Mouse (Mus musculus) liver, embryonic 13.5 days (tissue): ENCODE data around the gene Teddm3. TPM values are rescaled to one million over a fixed set of nuclear protein-coding genes. Genes with fewer than 3 reads are reported as not detected.
"Not testable (repeated sequence)": the region's sequence is repeated elsewhere in the genome, so short reads cannot be mapped to it uniquely, and the experiment has no call there.

Source experiments
- ATAC-seq: fragments of 200-750 bp; cut with Nextera tagmentation; 2 replicates; pipeline ENCODE4 v1.8.0; 2017; ENCODE audit warnings: low read depth, mild to moderate bottlenecking, moderate number of reproducible peaks, moderate library complexity
- DNase-seq: peaks from one replicate; pipeline ENCODE4 v3.0.0; 2022
- H3K27ac ChIP-seq: fragments of 300-500 bp; sonication (generic); 2 replicates; pipeline ENCODE4 v1.5.1; 2015; ENCODE audit warnings: moderate library complexity, mild to moderate bottlenecking, inconsistent platforms
- H3K27me3 ChIP-seq: fragments of 300-500 bp; sonication (generic); 2 replicates; pipeline ENCODE4 v1.6.1; 2015; ENCODE audit warnings: mild to moderate bottlenecking, inconsistent platforms
- H3K36me3 ChIP-seq: fragments of 300-500 bp; sonication (generic); 2 replicates; pipeline ENCODE4 v1.6.1; 2015; ENCODE audit warnings: mild to moderate bottlenecking, inconsistent platforms
- H3K4me1 ChIP-seq: fragments of 300-500 bp; sonication (generic); replicated peaks from 2 replicates; pipeline ENCODE4 v1.6.1; 2015; ENCODE audit warnings: inconsistent platforms
- H3K4me2 ChIP-seq: fragments of 300-500 bp; sonication (generic); 2 replicates; pipeline ENCODE4 v1.6.1; 2015; ENCODE audit warnings: inconsistent platforms, mild to moderate bottlenecking, moderate library complexity
- H3K4me3 ChIP-seq: fragments of 300-500 bp; sonication (generic); replicated peaks from 2 replicates; pipeline ENCODE4 v1.5.1; 2015; ENCODE audit warnings: mild to moderate bottlenecking, inconsistent platforms
- H3K9ac ChIP-seq: fragments of 300-500 bp; sonication (generic); 2 replicates; pipeline ENCODE4 v1.6.1; 2015; ENCODE audit warnings: mild to moderate bottlenecking, inconsistent platforms
- H3K9me3 ChIP-seq: fragments of 300-500 bp; sonication (generic); replicated peaks from 2 replicates; pipeline ENCODE4 v1.6.1; 2016; ENCODE audit warnings: inconsistent platforms
- WGBS: fragments of 180-500 bp; shearing (Covaris S2); methylation state at CpG from one replicate; pipeline ENCODE4 v1.1.7; 2015; ENCODE audit not compliant: insufficient replicate concordance; 5-methylcytosine and 5-hydroxymethylcytosine counted together
- polyA plus RNA-seq: library from polyadenylated mRNA; unstranded; fragments of >200 nt; fragmentation: Nextera tagmentation; extraction: Ambion mirVana; gene quantifications from 2 replicates; pipeline ENCODE4 v1.2.1, GENCODE M21; 2015

The Teddm3 gene
- polyA plus RNA-seq, 1 experiment from 2014 or later: not detected

DNA sequence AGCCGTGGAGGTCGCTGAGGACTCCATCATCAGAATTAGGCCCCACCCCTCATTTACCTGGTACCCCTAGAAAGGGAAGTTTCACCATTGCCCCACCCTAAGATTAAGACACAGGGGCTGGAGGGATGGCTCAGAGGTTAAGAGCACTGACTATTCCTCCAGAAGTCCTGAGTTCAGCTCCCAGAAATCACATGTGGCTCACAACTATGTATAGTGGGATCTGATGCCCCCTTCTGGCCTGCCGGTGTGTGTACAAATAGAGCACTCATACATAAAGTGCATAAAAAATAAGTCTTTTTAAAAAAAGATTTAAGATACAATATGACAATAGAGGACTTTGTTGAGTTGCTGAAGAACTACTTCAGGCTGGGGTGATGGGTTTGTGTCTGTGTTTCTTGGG, 34.5 kb upstream of the Teddm3 start:
- Histone ChIP-seq H3K9ac (no peak overlapping the region), H3K4me2 (no peak overlapping the region), H3K27me3 (no peaks in the 10 kb centered on the region), H3K4me1 (no peaks in the 10 kb centered on the region), H3K36me3 (no peaks in the 10 kb centered on the region), H3K4me3 (no peak overlapping the region), H3K9me3 (no peaks in the 10 kb centered on the region), H3K27ac (no peak overlapping the region)
- DNase-seq (no peak), ATAC-seq (no peak)
- WGBS: 65% methylated on average over 3 of the region's 3 CpGs

DNA sequence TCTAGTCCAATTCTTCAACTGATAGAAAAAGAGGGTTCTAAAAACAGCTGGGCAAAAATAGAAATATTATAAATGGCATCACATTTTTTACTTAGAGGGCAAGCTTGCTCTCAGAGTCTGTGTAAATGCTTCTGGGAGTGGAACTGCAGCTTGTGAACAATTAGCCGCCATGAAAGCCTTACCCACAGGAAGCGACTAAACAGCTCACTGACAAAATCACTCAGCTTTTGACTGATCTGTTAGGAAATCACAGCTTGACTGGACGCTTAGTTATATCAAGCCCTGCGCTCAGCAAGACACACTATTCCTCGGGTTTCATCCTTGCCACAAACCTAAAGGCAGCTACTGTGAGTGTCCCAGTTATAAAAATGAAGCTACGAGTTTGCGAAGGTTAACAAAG, 33.8 kb upstream of the Teddm3 start:
- no peaks in the 10 kb centered on the region for H3K9me3 ChIP-seq
- no peak overlapping the region for H3K9ac ChIP-seq
- no peaks in the 10 kb centered on the region for H3K36me3 ChIP-seq
- no peaks in the 10 kb centered on the region for H3K27me3 ChIP-seq
- H3K4me3 ChIP-seq: no peak overlapping the region
- DNase-seq (no peak), ATAC-seq (no peak)
- no peaks in the 10 kb centered on the region for H3K4me1 ChIP-seq
- 34% methylated on average over 7 of the region's 7 CpGs for WGBS
- H3K27ac ChIP-seq: no peak overlapping the region
- H3K4me2 ChIP-seq: no peak overlapping the region

DNA sequence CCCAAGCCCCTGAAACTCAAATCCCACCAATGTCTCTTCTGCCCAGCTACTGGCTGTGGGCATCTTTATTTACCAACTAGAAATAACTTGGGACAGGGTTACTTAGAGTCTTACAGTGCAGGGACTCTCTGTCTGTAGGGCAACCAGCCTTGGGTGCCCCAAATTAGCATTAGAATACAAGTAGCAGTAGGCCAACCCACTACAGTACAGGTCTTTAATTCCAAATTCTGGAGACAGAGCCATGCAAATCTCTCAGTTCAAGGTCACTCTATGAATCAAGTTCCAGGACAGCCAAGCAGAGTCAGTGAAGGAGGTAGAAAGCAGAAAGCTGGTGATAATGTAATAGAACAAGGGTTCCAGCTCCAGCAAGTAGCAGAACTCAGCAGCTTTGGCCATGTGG, 30.9 kb upstream of the Teddm3 start:
- no peak overlapping the region for H3K9ac ChIP-seq
- H3K4me1 ChIP-seq: no peaks in the 10 kb centered on the region
- no peak overlapping the region for H3K27ac ChIP-seq
- no peak for ATAC-seq
- no peak for DNase-seq
- no peak overlapping the region for H3K4me2 ChIP-seq
- H3K9me3 ChIP-seq: no peaks in the 10 kb centered on the region
- H3K27me3 ChIP-seq: no peaks in the 10 kb centered on the region
- H3K4me3 ChIP-seq: no peak overlapping the region
- no peaks in the 10 kb centered on the region for H3K36me3 ChIP-seq

DNA sequence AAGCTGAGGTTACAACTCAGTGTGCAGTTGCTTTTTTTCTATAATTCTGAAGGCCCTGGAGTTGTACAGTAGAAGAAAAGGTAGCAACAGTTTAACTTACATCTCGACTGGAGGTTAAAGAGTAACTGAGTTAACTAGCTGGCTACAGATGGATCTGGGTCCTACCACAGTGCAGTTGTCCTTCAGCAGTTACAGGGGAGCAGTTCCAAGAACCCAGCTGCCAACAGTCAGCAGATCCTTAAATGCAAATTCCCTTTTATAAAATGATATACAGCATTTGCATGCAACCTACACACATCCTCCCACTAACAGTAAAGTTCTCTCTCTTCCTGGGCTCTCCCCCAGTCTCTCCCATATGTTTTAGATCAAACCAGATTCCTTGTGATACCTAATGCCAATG, 28.3 kb upstream of the Teddm3 start:
- Histone ChIP-seq H3K4me2 (no peak overlapping the region), H3K27ac (no peak overlapping the region), H3K27me3 (no peaks in the 10 kb centered on the region), H3K4me1 (no peaks in the 10 kb centered on the region), H3K4me3 (no peak overlapping the region), H3K36me3 (no peaks in the 10 kb centered on the region), H3K9ac (no peak overlapping the region), H3K9me3 (no peaks in the 10 kb centered on the region)
- 23% methylated on average over 1 of the region's 1 CpGs for WGBS
- no peak for ATAC-seq
- DNase-seq: no peak

DNA sequence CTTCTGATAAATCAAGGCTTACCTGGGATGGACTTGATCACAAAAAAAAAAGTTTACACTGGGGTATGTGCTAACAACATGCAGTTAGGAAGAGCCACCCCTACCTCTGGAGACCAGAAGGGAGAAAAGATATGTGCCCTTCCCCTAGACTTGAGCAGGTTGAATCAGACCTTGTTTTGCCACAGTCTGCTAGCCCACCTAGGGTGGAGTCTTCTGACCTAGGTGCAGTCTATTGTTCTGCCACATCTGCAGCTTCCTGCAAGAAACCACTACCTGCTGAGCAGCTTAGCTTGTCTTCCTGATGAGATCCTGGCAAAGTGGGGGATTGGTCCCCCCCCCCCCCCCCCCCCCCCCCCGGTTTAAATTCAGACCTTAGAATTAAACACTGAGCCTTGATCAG, 21.4 kb upstream of the Teddm3 start:
- no peaks in the 10 kb centered on the region for H3K9me3 ChIP-seq
- H3K27ac ChIP-seq: no peak overlapping the region
- no peaks in the 10 kb centered on the region for H3K27me3 ChIP-seq
- no peaks in the 10 kb centered on the region for H3K4me1 ChIP-seq
- WGBS: no CpG with 5 or more reads among the region's 1 CpGs
- H3K9ac ChIP-seq: no peak overlapping the region
- H3K4me3 ChIP-seq: no peak overlapping the region
- DNase-seq (no peak), ATAC-seq (no peak)
- H3K4me2 ChIP-seq: no peak overlapping the region
- no peaks in the 10 kb centered on the region for H3K36me3 ChIP-seq

DNA sequence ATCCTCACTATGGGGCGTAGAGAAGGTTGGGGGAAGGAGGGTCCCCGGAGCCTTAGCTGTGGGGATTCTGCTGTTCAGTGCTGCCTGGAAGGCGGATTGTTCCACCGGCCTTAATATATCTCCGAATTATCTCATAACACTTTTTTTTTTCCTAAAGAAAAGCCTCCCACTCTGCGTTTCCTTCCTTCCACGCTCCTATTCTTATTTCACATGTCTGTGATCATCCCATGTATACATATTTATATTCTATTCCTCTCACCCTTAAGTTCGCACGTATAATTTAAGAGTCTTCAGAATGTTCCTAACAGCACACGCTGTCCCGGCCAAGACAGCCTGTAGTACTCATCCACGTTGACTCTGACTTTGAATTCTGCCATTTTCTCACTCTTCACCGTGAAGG, 14.9 kb upstream of the Teddm3 start:
- H3K9ac ChIP-seq: no peak overlapping the region
- DNase-seq: no peak
- H3K27me3 ChIP-seq: no peaks in the 10 kb centered on the region
- 72% methylated on average over 13 of the region's 13 CpGs for WGBS
- H3K27ac ChIP-seq: no peak overlapping the region
- no peaks in the 10 kb centered on the region for H3K9me3 ChIP-seq
- H3K4me2 ChIP-seq: no peak overlapping the region
- H3K36me3 ChIP-seq: no peaks in the 10 kb centered on the region
- no peak overlapping the region for H3K4me3 ChIP-seq
- ATAC-seq: no peak
- H3K4me1 ChIP-seq: no peaks in the 10 kb centered on the region

DNA sequence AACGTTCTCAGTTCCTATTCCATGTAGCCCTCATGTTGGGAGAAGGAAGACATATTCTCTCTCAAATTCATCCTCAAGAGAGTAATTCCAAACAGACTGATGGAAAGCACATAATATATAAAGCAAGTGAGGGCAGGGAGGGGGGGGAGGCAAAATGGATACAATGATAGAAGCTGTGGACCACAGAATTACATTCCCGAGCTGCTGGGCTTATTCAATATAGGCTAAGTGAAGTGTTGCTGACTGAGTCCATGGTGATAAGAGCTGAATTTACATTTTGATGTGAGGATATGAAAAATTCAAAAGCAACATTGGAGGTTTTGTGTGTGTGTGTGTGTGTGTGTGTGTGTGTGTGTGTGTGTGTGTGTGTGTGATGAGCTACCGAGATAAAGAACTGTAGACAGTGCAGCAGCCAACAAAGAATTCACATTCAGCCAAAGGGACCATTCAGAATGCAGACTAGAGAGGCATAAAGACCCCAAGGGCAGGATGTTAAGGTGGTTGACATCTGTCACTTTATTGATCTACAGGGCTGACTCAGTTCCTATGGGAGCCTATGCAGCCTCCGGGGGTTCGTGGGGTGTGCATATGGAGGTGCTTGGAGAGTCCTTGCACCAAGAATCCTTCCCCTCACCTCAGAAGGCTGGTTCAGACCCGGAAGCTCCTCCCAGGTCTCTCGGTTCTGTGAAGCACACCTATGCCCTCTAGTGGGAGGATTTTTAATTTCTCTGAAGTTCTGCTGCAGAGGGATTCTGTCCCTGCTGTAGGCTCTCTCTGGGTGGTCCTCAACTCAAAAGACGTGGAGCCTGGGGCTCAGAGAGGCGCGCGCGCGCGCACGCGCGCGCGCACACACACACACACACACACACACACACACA, 11.8 kb upstream of the Teddm3 start:
- not testable (repeated sequence) for DNase-seq, H3K9ac ChIP-seq, H3K36me3 ChIP-seq, H3K4me3 ChIP-seq, H3K4me2 ChIP-seq, ATAC-seq, H3K27ac ChIP-seq, H3K9me3 ChIP-seq, H3K4me1 ChIP-seq, H3K27me3 ChIP-seq
- WGBS: 16% methylated on average over 17 of the region's 19 CpGs

DNA sequence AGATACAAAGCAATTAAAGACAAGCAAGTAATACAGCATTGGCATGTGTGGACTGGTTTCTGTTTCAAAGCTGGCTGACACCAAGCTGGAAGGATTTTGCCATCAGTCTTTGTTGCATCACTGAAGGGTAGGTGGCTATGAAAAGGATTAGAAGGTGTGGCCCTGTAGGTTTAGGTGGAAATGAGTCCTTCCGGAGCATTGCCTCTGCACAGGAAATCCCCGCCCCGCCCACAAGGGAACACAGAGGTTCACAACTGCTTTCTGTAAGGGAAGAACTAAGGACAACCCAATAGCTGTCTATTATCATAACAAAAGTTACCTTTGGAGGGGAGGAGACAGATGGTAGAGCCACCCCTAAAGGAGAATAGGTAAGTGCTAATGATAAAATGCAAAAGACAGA, 9.6 kb upstream of the Teddm3 start:
- H3K4me3 ChIP-seq, H3K9ac ChIP-seq, H3K4me2 ChIP-seq, H3K9me3 ChIP-seq, DNase-seq, H3K27me3 ChIP-seq, H3K36me3 ChIP-seq, H3K27ac ChIP-seq, H3K4me1 ChIP-seq, ATAC-seq: not testable (repeated sequence)
- 60% methylated on average over 3 of the region's 3 CpGs for WGBS

DNA sequence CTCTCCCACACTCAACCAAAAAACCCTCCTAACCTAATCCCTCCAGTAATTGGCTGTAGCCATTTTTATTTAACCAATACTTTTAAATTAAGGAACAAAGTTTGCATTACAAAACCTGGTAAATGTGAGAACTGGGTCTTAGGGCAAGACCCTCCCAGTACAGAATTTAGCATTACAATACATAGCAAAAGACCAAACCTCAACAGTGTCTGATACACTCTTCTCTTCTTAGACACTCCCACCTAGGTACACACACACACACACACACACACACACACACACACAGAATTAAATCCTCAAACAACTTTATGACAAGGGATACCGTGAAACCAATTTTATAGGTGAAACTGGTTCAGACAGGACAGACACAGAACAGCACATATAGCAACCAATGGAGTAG, 5.4 kb upstream of the Teddm3 start:
- WGBS: 75% methylated on average over 1 of the region's 1 CpGs

DNA sequence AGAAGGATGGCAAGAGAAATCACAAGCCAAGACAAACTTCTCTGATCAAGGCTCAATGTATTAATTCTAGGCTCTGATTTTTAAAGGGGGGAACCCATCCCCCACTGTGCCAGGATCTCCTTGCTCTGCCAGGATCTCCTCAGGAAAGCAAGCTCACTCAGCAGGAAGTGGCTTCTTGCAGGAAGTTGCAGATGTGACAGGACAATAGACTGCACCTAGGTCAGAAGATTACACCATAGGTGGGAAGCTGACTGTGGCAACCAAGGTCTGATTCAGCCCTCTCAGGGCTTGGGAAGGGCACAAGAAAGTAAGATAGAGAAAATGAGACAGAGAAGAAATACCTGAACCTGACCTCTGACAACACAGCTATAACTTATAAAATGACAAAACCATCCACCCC, 2.5 kb upstream of the Teddm3 start:
- H3K27ac ChIP-seq, DNase-seq, ATAC-seq, H3K27me3 ChIP-seq, H3K36me3 ChIP-seq, H3K9ac ChIP-seq, H3K9me3 ChIP-seq, H3K4me1 ChIP-seq, H3K4me3 ChIP-seq, H3K4me2 ChIP-seq: not testable (repeated sequence)

More for the DNA sequence above, 5.4 kb upstream of the Teddm3 start:
- not testable (repeated sequence) for H3K4me2 ChIP-seq, H3K4me1 ChIP-seq, H3K9me3 ChIP-seq, ATAC-seq, H3K9ac ChIP-seq, H3K27ac ChIP-seq, H3K4me3 ChIP-seq, H3K36me3 ChIP-seq, DNase-seq, H3K27me3 ChIP-seq

DNA sequence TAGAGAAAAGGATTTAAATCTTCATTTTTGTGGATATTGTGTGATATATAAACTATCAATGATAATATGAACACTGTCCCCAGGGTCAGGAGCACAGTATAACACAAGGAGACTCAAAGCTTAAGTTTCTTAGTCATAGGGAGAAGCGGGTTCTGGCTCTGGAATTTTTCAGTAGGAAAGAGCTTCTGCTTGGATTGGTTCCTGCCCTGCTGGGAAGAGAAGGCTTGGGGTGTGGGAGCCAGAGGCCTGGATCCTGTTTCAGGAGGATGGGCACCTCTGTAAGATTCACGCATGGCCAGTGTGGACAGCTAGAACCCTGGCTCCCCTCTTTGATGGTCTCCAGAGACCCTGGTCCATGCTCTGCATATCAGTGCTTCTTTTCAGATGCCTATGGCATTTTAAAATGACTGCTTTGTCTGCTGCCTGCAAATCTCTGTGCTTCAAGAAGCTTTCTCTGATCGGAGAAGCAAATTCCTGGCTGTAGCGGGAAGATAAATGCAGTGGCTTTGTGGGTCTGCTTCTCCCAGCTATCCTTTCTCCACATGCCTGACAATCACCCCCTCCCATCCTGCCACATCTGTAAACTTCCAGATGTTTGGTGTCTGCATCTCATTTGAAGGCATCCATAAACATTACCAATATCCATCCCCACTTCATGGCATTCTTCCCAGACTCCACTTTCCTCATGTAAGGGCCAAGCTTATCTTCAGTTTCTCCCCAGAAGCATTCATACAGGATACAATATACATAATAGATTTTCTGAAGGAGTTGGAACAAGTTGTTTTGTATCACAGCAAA, 2.0 kb downstream of the Teddm3 start:
- WGBS: 57% methylated on average over 4 of the region's 4 CpGs
- H3K4me2 ChIP-seq: no peak overlapping the region
- no peaks in the 10 kb centered on the region for H3K27me3 ChIP-seq
- no peak overlapping the region for H3K27ac ChIP-seq
- H3K4me3 ChIP-seq: no peak overlapping the region
- no peaks in the 10 kb centered on the region for H3K9me3 ChIP-seq
- H3K9ac ChIP-seq: no peak overlapping the region
- H3K4me1 ChIP-seq: no peaks in the 10 kb centered on the region
- ATAC-seq (no peak), DNase-seq (no peak)
- no peaks in the 10 kb centered on the region for H3K36me3 ChIP-seq

DNA sequence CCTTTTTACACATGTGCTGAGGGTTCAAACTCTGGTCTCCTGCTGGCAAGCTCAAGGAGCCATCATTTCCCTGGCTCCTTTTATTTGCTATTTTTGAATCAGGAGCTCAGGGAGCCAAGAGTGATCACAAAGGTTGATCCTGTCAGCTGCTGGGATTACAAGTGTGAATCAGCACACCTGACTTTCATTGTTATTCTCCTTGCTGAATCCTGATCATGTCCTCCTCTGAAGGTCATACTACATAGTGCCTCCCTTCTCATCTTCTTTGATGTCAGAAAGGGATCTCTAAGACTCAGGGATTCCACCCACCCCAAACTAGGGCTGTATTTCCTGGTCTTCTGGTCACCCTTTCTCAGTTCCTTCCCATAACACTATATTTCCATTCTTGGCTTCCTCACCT, 3.9 kb downstream of the Teddm3 start:
- no peaks in the 10 kb centered on the region for H3K9me3 ChIP-seq
- H3K4me1 ChIP-seq: no peaks in the 10 kb centered on the region
- no peaks in the 10 kb centered on the region for H3K27me3 ChIP-seq
- H3K4me3 ChIP-seq: no peak overlapping the region
- H3K27ac ChIP-seq: no peak overlapping the region
- ATAC-seq (no peak), DNase-seq (no peak)
- no peak overlapping the region for H3K9ac ChIP-seq
- H3K4me2 ChIP-seq: no peak overlapping the region
- H3K36me3 ChIP-seq: no peaks in the 10 kb centered on the region
